Mouse (Mus musculus): ENCODE measurements around the gene Asic4. TPM values are rescaled to one million over a fixed set of nuclear protein-coding genes. Genes with fewer than 3 reads are reported as not detected.

Asic4 gene
- total and polyA plus RNA-seq, 3 experiments: 0.18 to 0.19 TPM; not detected in 1

DNA sequence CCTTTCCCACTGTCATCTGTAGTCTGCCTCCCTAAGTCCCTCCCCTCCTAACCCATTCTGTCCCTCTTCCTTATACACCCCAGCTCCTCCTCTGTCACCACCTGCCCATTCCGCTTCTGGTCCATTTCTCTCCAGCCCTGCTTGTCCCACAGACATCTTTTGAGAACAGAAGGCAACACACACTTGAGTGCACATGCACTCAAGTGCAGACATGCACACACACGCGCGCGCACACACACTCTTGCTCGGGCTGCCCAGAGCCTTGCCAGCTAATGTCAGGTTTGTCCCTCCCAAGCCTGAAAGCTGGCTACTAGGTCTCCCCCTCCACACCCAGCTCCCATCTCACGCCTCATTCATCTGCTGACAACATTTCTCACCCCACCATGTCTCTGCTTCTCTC, 9.6 kb upstream of the Asic4 start:
- Histone ChIP-seq H3K79me2 (ENCODE audit: control insufficient read depth, insufficient read depth, low read length, poor library complexity) (no peaks in the 10 kb centered on the region; the same call in 1 of the 2 replicates), H3K9ac (ENCODE audit: control insufficient read depth, low read depth, low read length, poor library complexity, severe bottlenecking) (no peak overlapping the region), H3K27me3 (ENCODE audit: control insufficient read depth in 1 of 2, insufficient read depth in 2 of 2, low read length in 2 of 2) (no peaks in the 10 kb centered on the region), H3K27ac (ENCODE audit: control insufficient read depth, low read depth, low read length) (no peak overlapping the region), H3K4me3 (ENCODE audit: control insufficient read depth in 1 of 2, insufficient read depth in 1 of 2, low read depth in 2 of 2, low read length in 2 of 2) (no peak overlapping the region), H3K4me1 (ENCODE audit: control insufficient read depth in 1 of 2, insufficient read depth in 2 of 2, low read length in 2 of 2) (peaks cover 9 to 20% of the 10 kb centered on the region in 2 experiments; a peak in 2 of 4 replicates), H3K36me3 (ENCODE audit: control insufficient read depth in 1 of 2, insufficient read depth in 2 of 2, low read length in 2 of 2) (peaks cover 0 to 9% of the 10 kb centered on the region in 2 experiments; a peak in 2 of 4 replicates), H3K9me3 (replicated peaks; ENCODE audit: insufficient read depth, low read length) (no peaks in the 10 kb centered on the region)
- no peak for DNase-seq (ENCODE audit: low read depth, low spot score)
- no peak for TF ChIP-seq NRF1 (IDR thresholded peaks at IDR 0.05; ENCODE audit: insufficient read depth, low read depth, low read length, poor library complexity, severe bottlenecking)
- TF ChIP-seq POLR2AphosphoS5 (IDR thresholded peaks at IDR 0.05; ENCODE audit: borderline replicate concordance, low read depth, low read length): no peak
- no peak for TF ChIP-seq ZKSCAN1 (IDR thresholded peaks at IDR 0.05; ENCODE audit: low read depth, low read length)
- no peak for TF ChIP-seq MYB (IDR thresholded peaks at IDR 0.05; ENCODE audit: low read depth, low read length)
- no peak for TF ChIP-seq SMC3 (IDR thresholded peaks at IDR 0.05; ENCODE audit: low read depth, low read length)
- no peak for TF ChIP-seq ELF1 (IDR thresholded peaks at IDR 0.05; ENCODE audit: low read depth, low read length)
- no peak for TF ChIP-seq UBTF (IDR thresholded peaks at IDR 0.05; ENCODE audit: borderline replicate concordance, insufficient read depth, low read depth, low read length)
- TF ChIP-seq CTCF (IDR thresholded peaks at IDR 0.05 in 2 of 3, conservative IDR thresholded peaks at IDR 0.05 in 1 of 3; ENCODE audit: control insufficient read depth in 1 of 3, insufficient read depth in 1 of 3, low read depth in 2 of 3, low read length in 3 of 3, poor library complexity in 1 of 3, severe bottlenecking in 1 of 3): no peak

DNA sequence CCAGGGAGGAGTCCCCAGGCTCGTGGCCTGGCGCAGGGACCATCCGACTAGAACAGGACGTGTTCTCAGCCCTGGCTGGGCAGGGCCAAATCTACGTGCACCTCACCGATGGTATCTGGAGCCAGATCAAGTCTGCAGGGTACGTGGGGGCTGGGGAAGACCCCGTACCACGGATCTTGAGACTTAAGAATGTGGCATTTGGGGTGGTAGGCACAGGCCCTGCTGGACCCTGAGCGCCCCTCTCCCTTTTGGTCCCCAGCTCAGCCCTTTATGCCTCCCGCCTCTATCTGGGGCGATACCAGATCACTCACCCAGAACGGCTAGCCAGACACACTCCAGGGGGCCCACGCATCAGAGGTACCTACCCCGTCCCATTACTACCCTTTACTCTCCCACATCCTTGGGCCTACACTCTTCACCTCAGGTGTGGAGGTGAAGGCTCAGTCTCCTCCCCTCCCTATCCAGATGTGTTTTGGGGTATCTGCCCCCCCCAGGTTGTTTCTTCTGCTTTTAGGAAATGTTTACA, 8.7 kb upstream of the Asic4 start:
- Histone ChIP-seq H3K9ac (ENCODE audit: control insufficient read depth, low read depth, low read length, poor library complexity, severe bottlenecking) (no peak overlapping the region), H3K27me3 (ENCODE audit: control insufficient read depth in 1 of 2, insufficient read depth in 2 of 2, low read length in 2 of 2) (no peaks in the 10 kb centered on the region), H3K79me2 (ENCODE audit: control insufficient read depth, insufficient read depth, low read length, poor library complexity) (no peaks in the 10 kb centered on the region), H3K27ac (ENCODE audit: control insufficient read depth, low read depth, low read length) (no peak overlapping the region), H3K4me1 (ENCODE audit: control insufficient read depth in 1 of 2, insufficient read depth in 2 of 2, low read length in 2 of 2) (peaks cover 10 to 21% of the 10 kb centered on the region in 2 experiments; a peak in 2 of 4 replicates), H3K36me3 (ENCODE audit: control insufficient read depth in 1 of 2, insufficient read depth in 2 of 2, low read length in 2 of 2) (peaks cover 0 to 9% of the 10 kb centered on the region in 2 experiments; a peak in 2 of 4 replicates), H3K4me3 (ENCODE audit: control insufficient read depth in 1 of 2, insufficient read depth in 1 of 2, low read depth in 2 of 2, low read length in 2 of 2) (no peak overlapping the region), H3K9me3 (replicated peaks; ENCODE audit: insufficient read depth, low read length) (no peaks in the 10 kb centered on the region)
- no peak for DNase-seq (ENCODE audit: low read depth, low spot score)
- TF ChIP-seq MXI1 (IDR thresholded peaks at IDR 0.05; ENCODE audit: low read depth, low read length): no peak
- no peak for TF ChIP-seq SMC3 (IDR thresholded peaks at IDR 0.05; ENCODE audit: low read depth, low read length)
- no peak for TF ChIP-seq MAZ (IDR thresholded peaks at IDR 0.05; ENCODE audit: low read depth, low read length)
- no peak for TF ChIP-seq ZMIZ1 (IDR thresholded peaks at IDR 0.05; ENCODE audit: low read depth, low read length)
- TF ChIP-seq CTCF (IDR thresholded peaks at IDR 0.05 in 2 of 3, conservative IDR thresholded peaks at IDR 0.05 in 1 of 3; ENCODE audit: control insufficient read depth in 1 of 3, insufficient read depth in 1 of 3, low read depth in 2 of 3, low read length in 3 of 3, poor library complexity in 1 of 3, severe bottlenecking in 1 of 3): no peak
- TF ChIP-seq RAD21 (IDR thresholded peaks at IDR 0.05; ENCODE audit: low read depth, low read length): no peak
- TF ChIP-seq TCF12 (IDR thresholded peaks at IDR 0.05; ENCODE audit: low read depth, low read length): no peak
- no peak for TF ChIP-seq POLR2AphosphoS2 (IDR thresholded peaks at IDR 0.05; ENCODE audit: low read length)
- TF ChIP-seq MYB (IDR thresholded peaks at IDR 0.05; ENCODE audit: low read depth, low read length): no peak
- TF ChIP-seq NRF1 (IDR thresholded peaks at IDR 0.05; ENCODE audit: insufficient read depth, low read depth, low read length, poor library complexity, severe bottlenecking): no peak
- no peak for TF ChIP-seq ZC3H11A (IDR thresholded peaks at IDR 0.05; ENCODE audit: low read depth, low read length)
- no peak for TF ChIP-seq ETS1 (IDR thresholded peaks at IDR 0.05; ENCODE audit: low read depth, low read length)

Data from MEL (cell line).